Mouse (Mus musculus): ENCODE measurements around the gene Piwil4. TPM values are rescaled to one million over a fixed set of nuclear protein-coding genes. Genes with fewer than 3 reads are reported as not detected.

The Piwil4 gene
- not detected in 2 replicates for polyA plus RNA-seq (2016; fragmentation: Nextera tagmentation; extraction: Ambion mirVana)

DNA sequence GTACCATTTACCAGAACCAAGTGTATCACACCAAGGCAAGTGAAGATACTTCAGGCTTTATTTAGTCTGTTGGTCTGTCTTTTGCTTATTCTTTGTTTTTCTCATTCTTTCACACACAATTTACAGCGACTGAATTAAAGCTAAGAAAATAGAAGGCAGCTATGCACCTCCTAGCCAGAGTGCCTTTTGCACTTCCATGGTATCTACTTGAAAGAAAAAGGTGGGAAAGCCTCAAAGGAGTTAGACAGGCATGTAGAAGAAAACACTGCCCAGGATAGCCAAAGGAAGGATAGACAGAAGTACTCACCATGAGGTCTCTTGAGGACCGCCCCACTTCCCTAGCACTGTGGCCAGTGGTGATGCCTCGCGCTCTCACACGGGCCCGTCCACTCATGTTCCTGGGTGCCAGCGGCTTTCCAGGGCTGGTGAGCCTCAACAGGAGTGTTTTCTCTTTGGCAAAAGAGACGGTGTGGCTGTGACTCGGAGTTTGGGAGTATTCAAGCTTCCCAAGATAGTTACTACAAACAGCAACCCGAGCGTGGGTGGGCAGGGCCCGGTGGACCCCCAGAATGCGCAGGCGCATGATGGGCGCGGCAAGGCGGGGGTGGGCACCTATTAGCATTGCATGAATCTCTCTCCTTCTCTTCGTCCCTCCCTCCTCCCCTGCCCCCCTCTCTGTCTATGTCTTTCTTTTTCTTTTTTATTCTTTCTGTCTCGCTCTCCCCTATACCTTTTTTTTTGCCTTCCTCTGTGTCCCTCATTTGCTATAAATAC, at the start of gene Piwil4:
Gene Piwil4, minus strand, starts transcription at position 583 of the 774 bp plus-strand sequence.
- Histone ChIP-seq H3K9me3 (no peaks in the 10 kb centered on the region), H3K4me1 (no peaks in the 10 kb centered on the region), H3K4me3 (no peak within 1 kb of the TSS), H3K36me3 (no peaks in the 10 kb centered on the region), H3K27ac (no peak within 1 kb of the TSS), H3K27me3 (ENCODE audit: insufficient read depth, poor library complexity, severe bottlenecking) (0 out of 2 replicates have a peak, but pooled peaks cover 3% of the 10 kb centered on the region)
- 75% methylated on average over 19 of the region's 19 CpGs for WGBS
- DNase-seq (ENCODE audit: low spot score) = no peak

DNA sequence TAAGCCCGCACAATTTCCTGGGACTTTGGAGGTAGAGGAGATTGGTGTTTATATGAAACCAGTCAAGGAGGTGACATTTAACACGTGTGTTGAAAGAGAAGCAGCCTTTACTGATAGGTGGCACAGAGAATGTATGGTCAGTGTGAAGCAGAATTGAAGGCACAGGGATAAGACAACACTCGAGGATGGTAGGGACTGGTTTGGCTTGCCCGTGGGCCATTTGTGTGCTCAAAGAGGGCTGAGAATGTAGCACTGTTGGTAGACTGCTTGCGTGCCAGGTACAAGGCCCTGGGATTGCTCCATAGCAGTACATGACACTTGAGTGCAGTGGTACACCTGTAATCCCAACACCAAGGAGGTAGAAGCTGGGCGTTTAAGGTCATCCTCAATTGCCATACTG, 46.8 kb upstream of the Piwil4 start:
- DNase-seq (ENCODE audit: low spot score) = no peak
- Histone ChIP-seq H3K27ac (no peak overlapping the region), H3K4me1 (peaks cover 7% of the 10 kb centered on the region; the same call in 1 of the 2 replicates), H3K27me3 (ENCODE audit: insufficient read depth, poor library complexity, severe bottlenecking) (no peaks in the 10 kb centered on the region), H3K4me3 (no peak overlapping the region), H3K9me3 (no peaks in the 10 kb centered on the region), H3K36me3 (peaks cover 49% of the 10 kb centered on the region)
- 87% methylated on average over 6 of the region's 6 CpGs for WGBS

DNA sequence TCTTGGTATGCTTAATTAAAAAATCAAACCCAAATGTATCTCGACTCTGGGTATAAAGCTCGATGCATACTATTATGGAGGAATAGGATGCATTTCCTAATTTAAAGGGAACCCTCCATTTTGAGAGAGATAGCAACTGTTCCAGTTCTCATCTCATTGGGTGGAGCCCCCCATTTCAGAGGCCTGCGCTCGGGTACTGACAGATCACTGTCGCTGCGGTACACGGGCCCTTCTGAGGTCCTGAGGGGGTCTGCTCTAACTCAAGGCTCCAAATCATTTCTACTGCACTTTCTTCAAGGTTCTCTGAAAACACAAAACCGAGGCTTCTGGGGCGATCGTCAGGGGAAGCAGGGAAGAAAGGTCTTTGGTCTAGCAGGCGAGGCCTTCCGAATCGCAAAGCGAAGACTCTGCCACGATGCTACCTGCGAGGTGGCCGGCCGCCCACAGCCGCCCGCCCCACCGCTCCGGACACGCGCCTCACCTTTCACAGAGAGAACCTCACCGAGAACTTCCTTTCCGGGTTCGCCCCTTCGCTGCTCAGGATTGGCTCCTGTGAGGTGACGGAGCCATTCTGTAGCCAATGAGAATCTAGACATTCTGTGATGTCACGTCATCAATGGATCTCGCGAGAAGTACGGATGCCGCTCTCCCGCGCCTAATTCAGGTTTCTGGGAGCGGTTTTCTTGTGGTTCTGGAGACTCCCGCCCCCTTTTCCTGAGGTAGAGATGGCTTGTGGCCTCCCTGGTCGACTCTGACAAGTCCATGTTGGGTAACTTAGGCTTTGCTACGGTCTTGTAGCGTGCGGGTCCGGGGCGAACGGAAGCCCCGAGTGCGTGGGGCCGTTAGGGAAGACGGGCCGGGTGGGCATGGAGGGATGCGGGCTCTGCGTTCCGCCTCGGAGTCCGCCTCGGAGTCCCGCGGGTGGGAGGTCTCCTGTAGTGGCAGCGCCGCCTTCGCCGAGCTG, 43.8 kb upstream of the Piwil4 start, which contains the start of the genes Mre11a and Ankrd49:
Gene Mre11a, plus strand, starts transcription at position 616 of the 964 bp plus-strand sequence.
Gene Ankrd49, minus strand, starts transcription at position 818 of the 964 bp plus-strand sequence.
- 1% methylated on average over 62 of the region's 62 CpGs for WGBS
- peaks cover 7% of the 10 kb centered on the region; the same call in 1 of the 2 replicates for H3K4me1 ChIP-seq
- H3K9me3 ChIP-seq = no peaks in the 10 kb centered on the region
- peak within 1 kb of the TSS; percentile 96 for H3K27ac ChIP-seq
- peaks cover 52% of the 10 kb centered on the region for H3K36me3 ChIP-seq
- peak within 1 kb of the TSS; percentile 78 for H3K4me3 ChIP-seq
- DNase-seq (ENCODE audit: low spot score) = peak; percentile 98
- no peaks in the 10 kb centered on the region for H3K27me3 ChIP-seq (ENCODE audit: insufficient read depth, poor library complexity, severe bottlenecking)

DNA sequence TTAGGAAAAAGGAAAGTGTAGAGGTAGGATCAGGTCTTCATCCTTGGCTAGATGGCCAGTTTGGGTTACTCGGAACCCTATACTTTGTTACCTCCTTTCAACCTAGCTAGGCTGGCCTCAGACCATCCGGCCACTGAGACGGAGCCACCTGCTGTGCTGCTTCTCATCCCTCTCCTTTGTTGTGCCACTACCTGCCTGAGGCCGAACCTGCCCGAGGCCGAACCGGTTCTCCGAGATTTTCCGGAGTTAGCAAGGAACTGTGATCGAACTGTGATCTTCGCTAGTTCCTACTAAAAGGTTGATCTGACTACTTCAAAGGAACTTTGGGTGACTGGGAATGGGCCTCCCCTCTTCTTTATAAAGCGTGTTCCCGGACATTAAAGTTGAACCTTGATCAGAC, 37.8 kb upstream of the Piwil4 start:
- Histone ChIP-seq H3K36me3 (peaks cover 31% of the 10 kb centered on the region), H3K4me3 (no peak overlapping the region), H3K27ac (no peak overlapping the region), H3K4me1 (no peaks in the 10 kb centered on the region), H3K27me3 (ENCODE audit: insufficient read depth, poor library complexity, severe bottlenecking) (no peaks in the 10 kb centered on the region), H3K9me3 (no peaks in the 10 kb centered on the region)
- WGBS = 30% methylated on average over 13 of the region's 13 CpGs
- no peak for DNase-seq (ENCODE audit: low spot score)

DNA sequence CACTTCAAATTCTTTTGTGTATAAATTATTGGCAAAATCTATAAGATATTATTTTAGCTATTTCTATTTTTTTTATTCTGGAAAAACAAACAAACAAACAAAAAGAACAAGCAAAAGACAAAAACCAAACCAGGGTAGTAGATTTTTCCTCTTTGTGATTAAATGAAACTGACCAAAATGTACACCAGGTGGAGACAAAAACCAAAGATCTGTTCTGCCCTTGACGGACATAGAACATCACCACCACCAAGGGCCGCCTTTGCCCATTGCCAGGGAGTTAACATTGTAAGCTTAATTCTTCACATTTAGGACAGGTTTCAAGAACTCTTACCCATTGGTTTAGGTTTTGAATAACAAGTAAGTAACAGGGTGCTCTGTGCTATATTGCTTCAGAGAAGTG, 33.3 kb upstream of the Piwil4 start:
- Histone ChIP-seq H3K36me3 (no peaks in the 10 kb centered on the region), H3K27ac (no peak overlapping the region), H3K9me3 (no peaks in the 10 kb centered on the region), H3K4me3 (no peak overlapping the region), H3K4me1 (peaks cover 8% of the 10 kb centered on the region), H3K27me3 (ENCODE audit: insufficient read depth, poor library complexity, severe bottlenecking) (peaks cover 30% of the 10 kb centered on the region)
- DNase-seq (ENCODE audit: low spot score) = no peak
- 51% methylated on average over 2 of the region's 2 CpGs for WGBS

DNA sequence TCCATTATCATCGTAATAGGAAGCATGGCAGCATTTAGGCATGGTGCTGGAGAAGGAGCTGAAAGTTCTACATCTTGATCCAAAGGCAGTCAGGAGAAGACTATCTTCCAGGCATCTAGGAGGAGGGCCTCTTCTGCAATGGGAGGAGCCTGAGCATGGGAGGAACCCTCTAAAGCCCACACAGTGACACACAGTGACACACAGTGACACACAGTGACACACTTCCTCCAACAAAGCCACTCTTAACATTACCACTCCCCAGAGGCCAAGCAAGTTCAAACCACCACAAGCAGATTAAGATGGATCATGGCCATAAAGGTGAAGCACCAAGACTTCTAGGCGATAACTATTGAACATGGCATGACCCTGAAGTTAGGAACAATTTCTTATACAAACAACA, 31.5 kb upstream of the Piwil4 start:
- Histone ChIP-seq H3K9me3 (no peaks in the 10 kb centered on the region), H3K36me3 (no peaks in the 10 kb centered on the region)
- WGBS = 83% methylated on average over 2 of the region's 2 CpGs

DNA sequence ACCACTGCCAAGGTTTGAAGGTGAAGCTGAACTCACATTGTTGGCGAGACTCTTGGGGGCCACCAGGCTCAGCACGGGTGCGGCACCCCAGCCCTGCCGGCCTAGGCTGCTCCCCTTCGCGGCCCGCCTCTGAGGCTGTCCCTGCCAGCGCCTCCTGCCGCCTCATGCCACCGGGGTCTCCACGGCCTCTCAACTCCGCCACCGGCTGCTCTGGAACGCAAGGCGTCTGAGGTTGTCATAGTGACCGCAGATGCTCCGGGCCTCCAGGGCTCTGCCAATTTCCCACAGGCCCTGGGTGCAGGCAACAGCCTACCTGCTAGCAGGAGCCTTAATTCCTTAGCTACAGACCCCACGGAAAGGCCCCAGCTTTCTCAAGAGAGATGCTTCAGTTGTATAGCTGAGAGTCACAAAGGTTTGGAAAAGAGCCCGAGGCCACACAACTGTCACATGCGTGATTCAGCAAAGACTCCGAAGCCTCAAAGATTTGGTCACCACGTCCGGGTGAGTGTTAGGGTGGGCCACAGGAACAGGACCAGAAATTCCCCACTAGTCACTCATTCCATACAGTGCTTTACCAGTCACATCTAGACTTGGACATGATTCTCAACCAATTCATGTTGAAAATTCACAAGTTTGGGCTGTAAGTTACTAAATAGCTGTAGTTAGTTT, 30.4 kb upstream of the Piwil4 start, which contains the start of gene 1700012B09Rik:
Gene 1700012B09Rik, minus strand, starts transcription at position 228 of the 669 bp plus-strand sequence.
- Histone ChIP-seq H3K36me3 (no peaks in the 10 kb centered on the region), H3K27ac (peak within 1 kb of the TSS; percentile 13; the same call in 1 of the 2 replicates), H3K4me3 (peak within 1 kb of the TSS; percentile 43), H3K9me3 (no peaks in the 10 kb centered on the region), H3K27me3 (ENCODE audit: insufficient read depth, poor library complexity, severe bottlenecking) (peaks cover 45% of the 10 kb centered on the region), H3K4me1 (peaks cover 8% of the 10 kb centered on the region)
- 20% methylated on average over 23 of the region's 23 CpGs for WGBS
- no peak for DNase-seq (ENCODE audit: low spot score)

More for the DNA sequence above, 31.5 kb upstream of the Piwil4 start:
- Histone ChIP-seq H3K27ac (no peak overlapping the region), H3K4me1 (peaks cover 8% of the 10 kb centered on the region), H3K4me3 (no peak overlapping the region), H3K27me3 (ENCODE audit: insufficient read depth, poor library complexity, severe bottlenecking) (peaks cover 45% of the 10 kb centered on the region)
- DNase-seq (ENCODE audit: low spot score) = no peak

DNA sequence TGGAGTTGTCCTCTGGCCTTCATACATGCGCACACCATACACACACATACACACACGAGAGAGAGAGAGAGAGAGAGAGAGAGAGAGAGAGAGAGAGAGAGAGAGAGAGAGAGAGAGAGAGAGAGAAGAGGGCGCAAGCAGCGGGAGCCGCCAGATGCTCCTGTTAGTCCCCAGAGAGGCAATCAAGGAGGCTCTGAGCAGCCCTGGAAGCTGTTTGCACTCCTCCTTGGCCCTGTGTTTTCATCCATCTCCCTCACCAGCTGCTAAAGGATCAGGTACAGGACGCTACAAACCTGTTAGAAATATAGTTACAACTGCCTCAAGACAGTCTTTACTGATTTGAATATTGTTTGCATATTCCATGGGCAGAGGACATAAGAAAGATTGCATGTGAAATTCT, 29.3 kb upstream of the Piwil4 start:
- Histone ChIP-seq H3K4me3 (no peak overlapping the region), H3K27ac (no peak overlapping the region), H3K27me3 (ENCODE audit: insufficient read depth, poor library complexity, severe bottlenecking) (peaks cover 45% of the 10 kb centered on the region), H3K9me3 (no peaks in the 10 kb centered on the region), H3K4me1 (peaks cover 8% of the 10 kb centered on the region), H3K36me3 (no peaks in the 10 kb centered on the region)
- 58% methylated on average over 4 of the region's 6 CpGs for WGBS
- DNase-seq (ENCODE audit: low spot score) = no peak

DNA sequence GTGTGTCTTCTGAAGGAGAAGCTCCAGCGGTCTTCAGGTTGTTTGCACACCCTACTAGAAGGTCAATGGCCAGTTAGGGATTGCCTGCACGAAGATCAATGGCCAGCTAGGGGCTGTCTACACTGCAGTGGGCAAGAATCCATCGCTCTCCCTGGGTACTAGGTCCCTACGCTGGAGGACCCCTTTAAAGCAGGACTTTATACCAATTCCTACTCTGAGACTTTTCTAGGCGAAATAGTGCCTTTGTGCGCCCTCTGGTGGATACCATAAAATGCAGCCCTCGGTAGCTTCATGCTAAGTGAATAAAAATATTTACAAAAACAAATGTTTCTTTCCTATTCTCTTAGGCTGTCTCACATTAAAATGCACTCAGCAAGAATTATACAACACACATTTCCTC, 24.2 kb upstream of the Piwil4 start:
- H3K27me3 ChIP-seq (ENCODE audit: insufficient read depth, poor library complexity, severe bottlenecking) = peaks cover 24% of the 10 kb centered on the region
- DNase-seq (ENCODE audit: low spot score) = no peak
- H3K9me3 ChIP-seq = no peaks in the 10 kb centered on the region
- H3K4me1 ChIP-seq = no peaks in the 10 kb centered on the region
- no peak overlapping the region for H3K4me3 ChIP-seq
- no peak overlapping the region for H3K27ac ChIP-seq
- WGBS = 25% methylated on average over 7 of the region's 7 CpGs
- no peaks in the 10 kb centered on the region for H3K36me3 ChIP-seq

DNA sequence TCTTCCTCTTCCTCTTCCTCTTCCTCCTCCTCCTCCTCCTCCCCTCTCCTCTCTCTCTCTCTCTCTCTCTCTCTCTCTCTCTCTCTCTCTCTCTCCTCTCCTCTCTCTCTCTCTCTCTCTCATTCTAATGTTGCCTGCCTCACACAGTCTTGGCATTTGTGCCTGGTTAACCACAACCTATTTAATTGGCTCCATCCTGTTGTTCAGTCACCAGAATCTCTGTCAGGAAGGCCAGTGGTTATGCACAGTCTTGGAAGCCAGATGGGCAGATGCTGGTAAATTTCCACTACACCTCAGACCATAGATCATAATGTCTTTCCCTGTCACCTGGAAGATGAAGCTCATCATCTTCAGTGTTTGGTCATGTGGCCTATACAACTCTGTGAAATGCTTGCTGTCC, 18.7 kb upstream of the Piwil4 start:
- no peak for DNase-seq (ENCODE audit: low spot score)

DNA sequence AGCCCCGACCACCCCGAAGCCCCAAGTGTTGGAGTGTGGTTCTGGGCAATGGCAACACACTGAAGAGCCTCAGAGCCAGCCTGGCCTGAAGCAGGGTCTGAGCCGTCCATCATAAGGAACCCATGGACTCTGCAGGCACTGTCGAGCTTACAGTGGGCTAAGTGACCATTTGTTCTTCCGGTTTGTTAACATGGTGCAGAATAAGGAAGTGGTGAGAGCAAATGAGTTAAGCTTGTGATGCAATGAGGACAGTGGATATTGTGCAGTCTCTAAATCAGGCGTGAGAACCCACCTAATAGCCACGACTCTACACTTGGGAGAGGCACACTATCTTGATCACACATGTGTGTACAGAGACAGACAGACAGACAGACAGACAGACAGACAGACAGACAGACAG, 18.1 kb upstream of the Piwil4 start:
- Histone ChIP-seq H3K9me3 (no peaks in the 10 kb centered on the region), H3K27me3 (ENCODE audit: insufficient read depth, poor library complexity, severe bottlenecking) (peaks cover 4% of the 10 kb centered on the region; the same call in 1 of the 2 replicates), H3K36me3 (no peaks in the 10 kb centered on the region), H3K27ac (no peak overlapping the region), H3K4me1 (no peaks in the 10 kb centered on the region), H3K4me3 (no peak overlapping the region)
- no peak for DNase-seq (ENCODE audit: low spot score)
- WGBS = 67% methylated on average over 7 of the region's 7 CpGs

More for the DNA sequence above, 18.7 kb upstream of the Piwil4 start:
- H3K27ac ChIP-seq = no peak overlapping the region
- no peaks in the 10 kb centered on the region for H3K4me1 ChIP-seq
- no peaks in the 10 kb centered on the region for H3K9me3 ChIP-seq
- peaks cover 4% of the 10 kb centered on the region; the same call in 1 of the 2 replicates for H3K27me3 ChIP-seq (ENCODE audit: insufficient read depth, poor library complexity, severe bottlenecking)
- H3K4me3 ChIP-seq = no peak overlapping the region
- no peaks in the 10 kb centered on the region for H3K36me3 ChIP-seq

DNA sequence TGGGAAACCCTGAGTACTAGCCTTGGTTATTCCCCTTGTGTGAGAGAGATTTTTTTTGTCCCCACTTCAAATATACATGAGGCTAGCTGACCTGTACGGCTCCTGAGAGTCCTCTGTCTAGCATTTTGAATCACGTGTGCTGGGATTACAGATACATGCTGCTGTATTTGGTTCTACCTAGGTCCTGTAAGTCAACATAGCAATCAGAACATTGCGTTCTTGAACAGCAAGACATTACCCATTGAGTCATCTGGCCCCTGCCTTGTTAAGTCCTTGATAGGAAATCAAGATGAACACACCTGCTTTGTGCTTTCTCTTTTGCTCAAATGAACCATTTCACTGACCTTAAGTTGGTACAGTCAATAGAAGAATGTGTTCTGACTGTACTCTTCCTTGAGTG, 13.9 kb upstream of the Piwil4 start:
- Histone ChIP-seq H3K4me1 (peaks cover 15% of the 10 kb centered on the region), H3K27ac (no peak overlapping the region), H3K27me3 (ENCODE audit: insufficient read depth, poor library complexity, severe bottlenecking) (peaks cover 22% of the 10 kb centered on the region), H3K9me3 (no peaks in the 10 kb centered on the region), H3K36me3 (no peaks in the 10 kb centered on the region), H3K4me3 (no peak overlapping the region)
- no peak for DNase-seq (ENCODE audit: low spot score)
- 77% methylated on average over 3 of the region's 3 CpGs for WGBS

Measured in heart, embryonic 10.5 days (tissue).